Mouse (Mus musculus) left cerebral cortex, adult 11 months (tissue): ENCODE results near the gene Cdx2.

Experiments used
- DNase-seq: peaks from one replicate; pipeline ENCODE4 v3.0.0; 2022; ENCODE audit warnings: low spot score

Gene Cdx2

DNA sequence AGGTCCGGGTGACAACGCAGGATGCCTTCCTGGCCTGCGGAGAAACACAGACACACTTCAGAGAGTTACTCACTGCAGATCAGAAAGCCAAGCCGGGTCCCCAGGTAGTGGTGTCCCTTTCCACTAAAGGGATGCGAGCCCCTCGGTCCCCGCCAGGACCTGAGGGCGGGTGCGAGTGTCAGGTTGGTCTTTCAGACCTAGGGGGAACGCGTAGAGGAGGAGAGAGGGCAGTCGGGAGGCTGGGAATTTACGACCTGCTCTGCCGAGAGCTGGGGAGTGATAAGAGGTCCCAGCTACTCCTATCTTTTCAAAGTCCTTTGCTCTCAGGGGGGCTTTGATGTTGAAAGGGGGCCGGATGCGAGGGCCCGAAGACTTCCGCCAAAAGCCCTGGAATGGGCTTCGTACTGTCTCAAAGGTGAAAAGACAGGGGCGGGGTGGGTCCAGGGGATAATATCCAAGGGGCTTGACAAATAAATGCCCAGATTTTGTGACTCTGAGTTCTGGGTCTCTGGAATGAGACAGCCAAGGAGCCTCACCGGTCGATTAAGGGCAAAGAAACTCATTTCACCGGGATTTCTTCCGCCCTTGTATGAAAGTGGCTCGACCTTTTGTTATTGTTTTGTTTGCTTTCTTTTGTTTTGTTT is 8.5 kb upstream of the Cdx2 start:
- no peak for DNase-seq

DNA sequence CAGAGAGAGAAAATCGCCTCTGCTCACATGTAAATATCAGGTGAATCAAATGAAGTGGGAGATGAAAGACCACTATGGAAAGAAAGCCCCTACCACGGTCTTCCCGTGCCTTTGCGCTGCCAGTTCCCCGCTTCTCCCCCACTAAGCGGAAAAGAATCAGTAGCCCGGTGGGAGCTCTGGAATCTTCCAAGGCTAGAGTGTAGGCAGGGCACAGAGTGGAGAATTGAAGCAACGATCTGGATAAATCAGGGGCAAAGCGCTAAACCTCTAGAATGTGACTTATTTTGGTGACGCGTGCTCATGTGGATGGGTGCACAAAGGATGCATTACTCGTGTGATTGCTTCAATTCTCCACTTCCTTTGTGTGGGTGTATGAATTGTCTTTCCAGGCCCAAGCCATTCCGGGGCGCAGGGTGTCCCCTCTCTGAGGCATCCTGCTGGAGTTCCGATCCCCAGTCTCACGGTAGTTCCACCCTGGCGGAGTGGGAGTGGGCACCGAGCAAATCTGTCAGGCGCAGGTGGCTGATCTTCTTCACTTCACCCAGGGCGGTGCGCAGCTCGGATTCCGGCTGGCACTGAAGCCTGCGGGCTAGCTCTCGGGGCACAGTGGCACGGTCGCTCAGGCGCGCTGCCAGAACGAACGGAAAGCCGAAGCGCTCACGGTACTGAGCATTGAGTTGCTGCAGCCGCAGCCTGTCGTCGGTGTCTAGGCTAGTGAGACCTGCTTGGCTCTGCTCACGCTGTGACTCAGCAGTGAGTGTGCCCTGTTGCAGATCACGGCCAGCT is 7.8 kb upstream of the Cdx2 start:
- DNase-seq, result no peak

DNA sequence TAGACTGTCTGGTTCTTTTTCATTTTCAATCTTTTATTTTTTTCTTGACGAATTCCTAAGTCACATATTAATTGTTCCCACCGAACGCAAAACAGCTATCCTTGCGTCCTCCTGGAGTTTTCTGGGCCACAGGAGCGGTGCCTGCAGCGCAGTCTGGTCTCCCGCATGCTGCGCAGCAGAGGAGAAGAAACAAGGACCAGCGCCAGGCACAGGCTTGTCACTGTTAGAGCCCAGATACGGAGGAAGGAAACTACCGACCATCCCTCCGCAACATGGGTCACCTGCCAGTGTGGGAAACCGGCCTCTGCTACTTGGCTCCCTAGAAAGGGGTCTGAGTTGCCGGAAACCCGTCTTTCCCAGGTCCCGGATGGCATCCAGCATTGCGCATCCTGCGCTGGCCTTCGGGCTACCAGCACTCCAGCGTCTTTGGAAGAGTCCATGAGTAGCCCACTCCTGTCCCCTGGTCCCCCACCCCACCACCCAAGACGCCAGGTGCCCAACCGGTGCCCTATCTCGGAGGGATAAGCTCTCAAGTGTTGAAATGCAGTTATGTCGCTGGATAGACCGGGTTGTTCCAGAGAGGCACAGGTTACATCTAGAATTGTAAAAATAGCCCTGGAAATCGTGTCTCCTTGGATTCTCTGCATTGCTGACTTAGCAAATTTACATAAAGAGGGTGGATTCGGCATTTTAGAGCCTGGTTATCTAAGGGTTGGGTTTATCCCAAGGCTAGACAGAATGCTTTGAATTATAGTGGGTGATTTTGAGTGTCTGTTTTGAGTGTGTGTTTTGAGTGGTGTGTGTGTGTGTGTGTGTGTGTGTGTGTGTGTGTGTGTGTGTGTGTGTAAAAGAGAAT is 6.0 kb upstream of the Cdx2 start:
- DNase-seq, result no peak

DNA sequence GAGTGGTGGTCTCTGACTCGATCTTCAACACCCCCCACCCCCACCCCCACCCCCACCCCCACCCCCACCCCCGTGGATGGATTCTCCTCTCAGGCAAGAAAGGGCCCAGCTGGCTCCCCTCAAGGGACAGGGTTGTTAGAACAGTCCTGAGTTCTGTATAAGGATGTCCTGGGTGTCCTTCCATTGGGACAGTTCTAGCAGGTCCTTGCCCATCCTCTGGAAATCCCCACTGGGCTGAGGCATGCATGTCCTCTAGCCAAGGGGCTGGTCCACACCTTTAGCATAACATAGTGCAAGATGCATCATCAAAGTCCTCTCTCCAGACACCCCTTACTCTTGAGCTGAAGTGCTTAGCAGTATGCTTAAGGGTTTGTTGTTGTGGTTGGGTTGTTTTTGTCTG is 2.7 kb upstream of the Cdx2 start:
- DNase-seq, result no peak

DNA sequence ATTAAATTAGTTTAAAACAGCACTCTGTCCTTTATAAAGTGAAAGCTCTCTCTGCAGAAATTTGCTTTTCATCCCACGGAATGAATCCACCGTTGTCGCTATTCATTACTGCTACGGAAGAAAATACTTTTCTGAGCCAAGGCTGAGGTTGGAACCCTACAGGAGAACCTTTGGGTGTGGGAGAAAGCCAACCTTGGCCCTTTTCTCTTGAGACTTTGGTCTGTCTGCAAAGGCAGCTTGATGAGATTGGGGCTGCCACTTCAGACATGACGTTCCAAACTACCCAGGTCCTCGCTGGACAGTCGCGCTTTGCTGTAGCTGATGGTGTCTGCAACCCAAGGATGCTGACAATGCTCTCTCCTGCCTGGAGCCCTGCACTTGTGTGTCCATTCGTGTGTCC is 1.4 kb upstream of the Cdx2 start:
- no peak for DNase-seq

DNA sequence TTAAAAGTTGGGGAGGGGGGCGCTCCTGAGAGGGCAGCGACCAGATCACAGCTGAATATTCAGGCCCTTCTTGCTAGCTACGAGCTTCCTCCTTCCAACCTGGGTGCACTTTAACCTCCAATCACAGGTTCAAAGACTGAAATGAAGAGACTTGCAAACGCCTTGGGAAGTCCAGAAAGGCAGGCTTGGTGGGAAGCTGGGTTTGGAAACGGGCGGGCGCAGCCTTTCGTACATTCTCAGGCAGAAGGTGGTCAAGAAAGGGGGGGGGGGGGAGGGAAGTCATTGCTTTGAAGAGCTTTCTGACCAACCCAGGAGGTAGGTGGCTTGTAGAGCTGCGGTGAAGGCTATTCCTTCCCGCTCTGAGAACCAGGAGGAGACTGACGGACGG is 322 bp upstream of the Cdx2 start:
- DNase-seq, result no peak

DNA sequence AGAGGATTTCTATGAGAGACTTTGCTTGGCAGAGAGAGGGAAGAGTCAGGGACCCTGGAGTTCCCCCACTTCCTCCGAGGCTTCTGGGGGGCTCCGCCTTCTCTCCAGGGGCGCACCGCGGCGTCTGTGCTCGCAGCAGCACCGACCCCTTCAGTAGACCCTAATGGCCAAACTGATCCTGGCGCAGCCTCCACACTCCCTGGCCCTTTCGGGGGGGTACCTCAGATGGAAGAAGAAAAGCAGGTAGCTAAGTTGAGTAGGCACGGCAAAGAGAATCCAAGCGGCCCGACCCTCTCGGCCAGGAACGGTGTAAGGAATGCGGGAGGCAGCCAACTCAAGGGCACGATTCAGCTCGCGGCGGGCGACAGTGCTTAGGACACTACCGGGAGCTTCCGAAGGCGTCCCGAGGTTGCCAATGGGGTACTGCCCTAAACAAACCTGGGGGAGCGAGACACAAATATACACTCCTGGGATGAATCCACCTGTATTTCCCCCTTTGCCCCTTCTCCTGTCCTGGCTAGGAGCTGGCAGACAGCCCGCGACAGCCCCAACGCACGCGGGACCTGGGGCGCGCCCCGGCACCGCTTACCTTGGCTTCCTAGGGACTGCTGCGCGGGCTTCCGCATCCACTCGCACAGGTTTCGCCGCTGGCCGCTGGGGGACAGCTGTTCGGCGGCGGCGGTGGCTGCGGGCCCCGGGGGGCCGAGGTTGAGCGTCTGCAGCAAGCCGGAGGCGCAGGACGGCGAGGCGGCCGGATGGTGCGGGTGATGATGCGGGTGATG is 1.0 kb downstream of the Cdx2 start:
- no peak for DNase-seq

DNA sequence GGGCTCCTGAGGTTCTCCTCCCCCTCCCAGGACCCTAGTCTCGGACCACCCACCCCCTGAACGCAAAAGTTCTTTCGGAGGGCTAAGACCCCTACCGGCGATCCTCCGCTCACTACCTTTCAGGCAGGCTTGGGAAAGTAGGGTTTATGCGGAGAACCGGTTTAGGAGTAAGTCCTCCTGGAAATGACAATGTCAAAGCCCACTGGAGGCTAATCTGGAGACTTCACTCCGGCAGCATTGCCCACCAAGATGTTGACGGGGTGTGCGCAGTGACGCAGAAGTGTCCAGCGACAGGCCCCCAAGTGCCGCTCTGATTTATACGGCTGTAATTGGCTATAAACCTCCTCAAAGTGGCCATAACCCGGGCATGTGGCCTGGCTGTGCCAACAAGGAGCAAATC is 1.9 kb downstream of the Cdx2 start:
- no peak for DNase-seq

DNA sequence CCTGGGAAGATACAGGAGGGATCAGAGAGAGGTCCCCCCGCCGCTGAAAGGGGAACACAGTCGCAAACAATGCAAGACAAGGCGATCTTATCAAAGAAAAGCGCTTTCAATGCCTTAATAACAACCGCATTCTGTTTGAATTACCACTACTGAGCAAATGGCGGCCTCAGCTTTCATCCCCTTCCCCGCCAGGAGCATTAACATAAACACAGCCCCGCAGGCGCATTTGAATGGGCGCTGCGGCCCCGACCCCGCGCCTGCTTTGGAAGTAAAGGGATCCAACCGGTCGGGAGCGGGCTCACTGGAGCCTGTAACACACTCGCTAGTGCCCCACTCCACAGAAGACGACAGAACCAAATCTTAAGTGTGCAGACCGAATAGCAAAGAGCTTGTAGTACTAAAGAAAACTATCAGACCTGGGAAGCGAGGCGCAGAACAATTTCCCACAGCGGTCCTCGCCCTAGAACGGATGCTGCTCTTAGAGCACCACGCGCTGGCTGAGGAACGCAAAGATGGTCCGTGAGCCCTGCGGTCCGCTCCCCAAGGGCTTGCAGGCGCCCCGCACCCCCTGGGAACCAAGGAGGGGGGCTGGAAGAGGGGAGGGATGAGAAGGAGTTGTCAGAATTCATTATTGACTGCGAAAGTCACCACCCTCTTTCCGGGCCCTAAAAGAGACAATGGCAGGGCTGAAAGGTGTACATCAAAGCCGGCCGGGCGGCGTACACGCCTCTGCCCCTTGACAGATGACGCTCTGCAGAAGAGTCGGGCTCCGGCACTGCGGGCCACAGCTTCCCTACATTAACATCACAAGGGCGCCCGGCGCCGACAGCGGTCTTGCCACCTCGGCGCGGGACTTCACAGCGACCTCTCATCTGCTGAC is 2.6 kb downstream of the Cdx2 start:
- DNase-seq, result no peak

DNA sequence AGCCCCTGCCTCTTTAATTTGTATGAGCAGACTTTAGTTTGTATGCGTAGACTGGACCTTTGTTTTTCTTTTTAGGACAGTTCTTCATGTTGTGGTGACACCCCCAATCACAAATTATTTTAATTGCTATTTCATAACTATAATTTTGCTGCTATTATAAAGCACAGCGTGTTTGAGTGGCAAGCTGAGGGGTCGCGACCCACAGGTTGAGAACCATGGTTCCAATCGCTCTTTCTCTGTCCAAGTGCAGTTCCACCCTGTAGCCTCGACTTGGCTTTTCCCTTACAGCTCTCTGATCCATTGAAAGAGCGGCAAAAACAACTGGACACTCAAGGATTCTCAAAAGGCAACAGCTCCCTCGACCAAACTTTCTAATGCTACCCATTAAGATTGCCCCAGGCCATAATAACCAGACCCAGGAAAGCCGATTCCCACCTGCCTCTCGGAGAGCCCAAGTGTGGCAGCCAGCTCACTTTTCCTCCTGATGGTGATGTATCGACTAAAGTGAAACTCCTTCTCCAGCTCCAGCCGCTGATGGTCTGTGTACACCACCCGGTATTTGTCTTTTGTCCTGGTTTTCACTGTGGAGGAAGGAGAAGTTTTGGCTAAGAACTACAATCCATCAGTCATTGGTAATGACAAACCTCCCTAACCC is 4.2 kb downstream of the Cdx2 start:
- no peak for DNase-seq

DNA sequence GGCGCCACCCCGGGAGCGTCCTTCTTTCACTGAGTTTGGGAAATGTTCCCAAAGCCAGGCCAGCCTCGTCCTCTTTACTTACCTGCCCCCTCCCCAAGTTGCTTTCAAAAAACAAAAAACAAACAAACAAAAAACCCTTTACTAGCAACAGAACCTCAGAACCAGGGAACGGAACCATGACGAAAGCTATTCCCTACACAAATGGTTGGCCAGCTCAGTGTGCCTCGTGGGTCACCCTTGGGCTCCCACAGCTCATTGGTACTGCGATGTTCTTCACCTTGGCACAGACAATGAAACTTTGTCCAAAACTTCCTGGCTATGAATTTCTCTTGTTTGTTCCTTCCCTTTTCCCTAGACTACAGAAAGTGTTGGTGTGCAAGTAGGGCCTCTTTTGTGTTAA is 4.9 kb downstream of the Cdx2 start:
- no peak for DNase-seq

DNA sequence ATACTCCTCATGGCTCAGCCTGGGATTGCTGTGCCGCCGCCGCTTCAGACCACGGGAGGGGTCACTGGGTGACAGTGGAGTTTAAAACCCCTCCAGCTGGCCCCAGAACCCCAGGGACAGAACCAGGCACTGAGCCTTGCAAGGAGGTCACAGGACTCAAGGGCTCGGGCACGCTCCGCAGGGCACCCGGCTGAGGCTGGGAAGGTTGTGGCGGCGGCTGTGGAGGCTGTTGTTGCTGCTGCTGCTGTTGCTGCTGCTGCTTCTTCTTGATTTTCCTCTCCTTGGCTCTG is 5.3 kb downstream of the Cdx2 start:
- DNase-seq, result no peak

DNA sequence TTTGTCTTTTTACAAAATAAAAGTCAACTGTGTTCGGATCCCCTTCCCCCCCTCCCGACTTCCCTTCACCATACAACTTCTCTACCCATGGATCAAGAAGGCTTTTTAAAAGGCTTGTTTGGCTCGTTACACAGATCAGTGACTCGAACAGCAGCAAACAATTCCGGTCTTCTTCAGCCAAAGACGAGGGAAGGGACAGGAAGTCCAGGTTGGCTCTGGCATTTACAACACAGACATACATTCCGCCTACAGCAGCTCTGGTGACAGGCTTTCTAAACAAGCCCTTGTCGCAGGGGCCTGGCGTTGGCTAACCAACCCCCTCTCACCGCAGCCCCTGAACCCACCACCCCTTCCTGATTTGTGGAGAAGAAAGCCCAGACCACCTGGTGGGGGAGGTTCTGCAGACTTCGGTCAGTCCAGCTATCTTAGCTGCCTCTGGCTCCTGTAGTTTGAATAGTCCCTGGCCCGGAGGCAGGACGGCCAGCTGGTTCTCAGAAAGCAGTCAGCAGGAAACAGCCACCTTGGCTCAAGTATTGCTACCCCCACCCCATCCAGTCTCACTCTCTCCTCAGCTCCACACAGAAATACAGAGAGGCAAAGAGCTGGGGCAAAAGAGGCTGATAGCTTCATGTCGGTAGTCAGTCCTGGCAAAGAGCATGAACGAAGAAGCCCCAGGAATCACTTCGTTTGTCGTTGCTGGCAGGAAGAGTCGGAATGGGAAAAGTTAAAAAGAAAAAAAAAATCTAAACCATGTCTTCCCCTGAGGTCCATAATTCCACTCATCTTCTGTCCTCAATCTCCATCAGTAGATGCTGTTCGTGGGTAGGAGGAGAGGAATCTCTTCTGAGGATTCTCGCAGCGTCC is 5.9 kb downstream of the Cdx2 start:
- no peak for DNase-seq

DNA sequence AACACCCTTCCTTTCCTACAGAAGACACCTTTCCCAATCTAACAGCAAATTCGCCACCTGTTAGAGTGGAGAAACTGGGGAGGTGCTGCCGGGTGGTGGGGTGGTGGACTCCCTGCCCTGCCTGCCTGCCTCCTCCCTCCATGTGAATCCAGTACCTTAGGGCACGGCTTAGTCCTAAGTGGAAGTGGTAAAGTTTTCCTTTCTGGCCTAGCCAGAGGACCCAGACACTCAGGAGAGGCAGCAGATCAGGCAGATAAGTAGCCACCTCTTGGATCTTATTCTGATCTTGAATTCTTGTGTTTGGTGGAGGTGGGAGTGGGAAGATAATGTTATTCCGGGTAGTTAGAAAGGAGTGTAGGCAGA is 7.1 kb downstream of the Cdx2 start:
- DNase-seq, result no peak

DNA sequence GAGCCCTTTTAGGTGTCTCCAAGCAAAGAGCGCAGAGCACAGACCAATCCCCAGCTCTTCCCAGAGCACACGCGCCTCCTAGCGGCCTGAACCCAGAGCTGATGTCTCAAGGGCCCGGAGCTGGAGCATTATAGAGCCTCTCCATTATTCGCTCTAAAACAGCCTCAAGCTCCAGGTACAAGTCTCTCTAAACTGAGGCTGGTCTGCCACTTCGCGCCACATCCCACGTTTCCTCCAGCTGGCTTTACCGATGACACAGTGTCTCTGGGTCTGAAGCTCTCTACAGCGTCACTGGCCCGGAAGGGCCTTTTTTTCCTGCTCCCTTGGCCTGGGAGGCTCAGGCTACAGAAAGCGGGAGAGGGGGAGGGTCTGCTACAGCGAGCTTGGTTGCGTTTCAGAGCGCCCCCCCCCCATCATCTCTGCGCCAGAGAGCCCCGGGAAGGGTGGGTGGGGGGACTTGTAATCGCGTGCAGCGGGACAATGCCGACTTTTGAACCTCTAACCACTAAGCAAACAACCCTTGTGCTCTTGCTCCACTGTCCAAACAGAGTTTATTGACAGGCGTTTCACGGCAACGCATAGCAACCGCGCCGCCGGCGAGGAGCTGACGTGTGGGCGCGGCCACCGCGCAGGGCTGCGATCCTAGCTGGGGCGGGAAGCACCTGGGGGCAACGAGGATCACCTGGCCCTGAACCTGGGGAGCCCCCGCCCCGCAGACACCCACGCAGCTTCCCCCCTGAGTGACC is 7.6 kb downstream of the Cdx2 start:
- DNase-seq, result no peak

DNA sequence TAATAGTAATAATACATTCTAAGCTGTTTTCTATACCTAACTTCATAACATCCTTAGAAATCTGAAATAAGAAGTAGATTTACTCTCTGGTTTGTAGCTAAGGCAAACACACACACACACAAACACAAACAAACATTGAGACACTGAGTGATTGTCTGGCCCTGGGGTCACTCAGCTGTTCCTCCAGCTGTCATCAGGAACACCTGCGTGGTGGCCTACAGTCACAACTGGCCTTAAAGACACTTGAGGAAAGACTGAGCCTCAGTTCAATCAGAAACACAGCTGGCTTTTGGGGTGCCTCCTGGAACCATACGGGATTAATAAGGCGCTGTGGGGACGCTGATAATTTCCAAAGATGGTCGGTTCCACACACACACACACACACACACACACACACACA is 9.8 kb downstream of the Cdx2 start:
- DNase-seq, result no peak

DNA sequence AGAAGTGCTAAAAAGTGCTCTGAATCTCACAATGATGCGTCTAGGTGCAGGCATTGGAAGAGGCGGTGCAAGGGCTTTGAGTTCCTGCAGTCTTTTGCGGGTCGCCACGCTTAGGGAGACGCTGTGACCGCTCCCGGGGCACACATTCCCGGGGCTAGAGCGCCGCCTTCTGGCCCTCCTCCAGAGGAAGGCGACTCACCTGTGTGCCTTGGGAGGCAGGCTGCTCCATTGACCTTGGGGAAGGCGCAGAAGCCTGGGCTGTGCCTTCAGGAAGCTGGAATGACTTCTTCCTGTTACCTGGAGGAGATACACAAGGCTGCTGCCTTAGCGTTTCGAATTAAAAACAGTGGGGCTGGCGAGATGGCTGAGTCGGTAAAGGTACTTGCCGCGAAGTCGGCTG is 12.9 kb downstream of the Cdx2 start:
- no peak for DNase-seq

DNA sequence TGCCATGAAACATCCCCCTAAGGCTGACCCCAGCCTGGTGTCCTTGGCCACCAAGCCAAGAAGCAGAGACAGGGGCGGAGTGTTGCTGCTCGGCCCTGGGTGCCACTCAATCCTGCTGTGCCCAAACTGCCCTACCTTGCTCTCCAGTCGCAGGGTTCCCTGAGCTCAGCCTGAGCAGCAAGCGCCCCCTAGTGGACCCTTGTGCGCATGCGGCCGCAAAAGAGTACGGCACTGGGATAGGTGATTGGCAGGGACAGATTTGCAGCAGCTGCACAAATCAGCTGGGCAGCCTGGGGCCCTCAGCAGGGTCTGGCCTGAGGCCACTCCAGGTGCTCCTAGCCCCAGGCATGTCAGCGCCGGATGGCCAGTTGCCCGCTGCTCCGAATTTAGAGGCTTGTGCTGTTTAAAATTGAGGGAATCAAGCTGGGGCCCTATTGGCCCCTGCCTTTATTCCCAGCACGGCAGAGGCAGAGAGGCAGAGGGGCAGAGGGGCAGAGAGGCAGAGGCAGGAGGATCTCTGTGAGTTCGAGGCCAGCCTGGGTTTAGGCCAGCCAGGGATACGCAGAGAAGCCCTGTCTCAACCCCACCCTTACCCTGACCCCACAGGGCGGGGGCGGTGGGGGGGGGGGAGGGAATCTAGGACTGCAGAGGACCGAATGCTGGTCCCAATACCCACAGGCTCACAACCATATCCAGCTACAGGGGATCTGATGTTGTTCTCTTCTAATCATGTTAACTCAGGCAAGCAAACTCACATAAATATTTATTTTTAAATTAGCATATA is 13.8 kb downstream of the Cdx2 start:
- peak; percentile 15 for DNase-seq
